Mouse (Mus musculus): Measurements from ENCODE around the gene Zfp345. TPM values are rescaled to one million over a fixed set of nuclear protein-coding genes. Genes with fewer than 3 reads are reported as not detected.
"Not testable (repeated sequence)": the region's sequence is repeated elsewhere in the genome, so short reads cannot be mapped to it uniquely, and the experiment has no call there.

Zfp345 gene
- under 1 TPM in 1 of 2 experiments, not detected in 1; 0.23 TPM for total RNA-seq (2021)
- long read RNA-seq, experiment 1 = 0 reads
- long read RNA-seq, experiment 2 = 0 reads

- not testable (repeated sequence) for DNase-seq (ENCODE audit: low spot score in 2 of 2)
Observed at GRCm38 (mm10) chr2:150484939-150485778, at the start of gene Zfp345. TSS of gene Zfp345 (minus strand) at chr2:150485091.

GRCm38 (mm10) chr2:150525703-150526207 is 40.9 kb upstream of the Zfp345 start:
- no peak for DNase-seq (ENCODE audit: low spot score in 2 of 2)

GRCm38 (mm10) chr2:150512837-150513236 is 27.9 kb upstream of the Zfp345 start:
- no peak for DNase-seq (ENCODE audit: low spot score in 2 of 2)

GRCm38 (mm10) chr2:150500124-150500973 is 15.5 kb upstream of the Zfp345 start:
- DNase-seq (ENCODE audit: low spot score in 2 of 2) = not testable (repeated sequence)

GRCm38 (mm10) chr2:150493031-150493430 is 8.1 kb upstream of the Zfp345 start:
- DNase-seq (ENCODE audit: low spot score in 2 of 2) = no peak

GRCm38 (mm10) chr2:150451180-150451919 is 33.5 kb downstream of the Zfp345 start, which contains the start of gene Zfp442:
TSS of gene Zfp442 (minus strand) at chr2:150451486.
- DNase-seq (ENCODE audit: low spot score in 2 of 2) = peak; percentile 63 to 73

- DNase-seq (ENCODE audit: low spot score in 2 of 2) = not testable (repeated sequence)
Observed at GRCm38 (mm10) chr2:150439084-150439483, 45.8 kb downstream of the Zfp345 start.

Other genes with a start within 250 kb of the Zfp345 start
- gene Gm21994, start 229.5 kb downstream of the Zfp345 start, total RNA-seq (2021) = 1 to 10 TPM; 7.8 to 8.2 TPM
- under 1 TPM; 0.21 to 0.28 TPM for gene Gm14124, start 227.6 kb downstream of the Zfp345 start, total RNA-seq (2021)
- 1 to 10 TPM; 2.0 to 2.2 TPM for gene Gm10130, start 161.4 kb downstream of the Zfp345 start, total RNA-seq (2021)
- 1 to 10 TPM; 8.1 to 9.0 TPM for gene 3300002I08Rik, start 122.3 kb downstream of the Zfp345 start, total RNA-seq (2021)
- gene Zfp442, start 33.6 kb downstream of the Zfp345 start, total RNA-seq (2021) = 1 to 10 TPM; 7.7 to 8.0 TPM
- gene Cst7, start 85.3 kb upstream of the Zfp345 start, total RNA-seq (2021) = not detected
- gene Apmap, start 123.5 kb upstream of the Zfp345 start, total RNA-seq (2021) = 10 to 100 TPM; 53.5 to 59.9 TPM
- gene Acss1, start 183.4 kb upstream of the Zfp345 start, total RNA-seq (2021) = 10 to 100 TPM; 17.7 to 18.3 TPM
- not detected for gene Vsx1, start 204.3 kb upstream of the Zfp345 start, total RNA-seq (2021)